Mouse (Mus musculus) limb, embryonic 14.5 days (tissue): ENCODE measurements around the gene Tmem183a. TPM values are rescaled to one million over a fixed set of nuclear protein-coding genes. Genes with fewer than 3 reads are reported as not detected.

Experiments
- ATAC-seq: fragments of 200-750 bp; cut with Nextera tagmentation; 2 replicates; pipeline ENCODE4 v1.8.0; 2017; ENCODE audit warnings: low read depth, moderate number of reproducible peaks, moderate TSS enrichment; ENCODE audit not compliant: low FRiP score
- DNase-seq: peaks from one replicate; pipeline ENCODE4 v3.0.0-alpha.2; 2015; ENCODE audit warnings: low spot score
- H3K27ac ChIP-seq: fragments of 300-500 bp; sonication (generic); replicated peaks from 2 replicates; pipeline ENCODE4 v1.5.1; 2014; ENCODE audit warnings: low read depth, mild to moderate bottlenecking, low read length, moderate library complexity, mixed read lengths
- H3K27me3 ChIP-seq: fragments of 300-500 bp; sonication (generic); 2 replicates; pipeline ENCODE4 v1.6.1; 2014; ENCODE audit warnings: low read length, mixed read lengths; ENCODE audit not compliant: control insufficient read depth, insufficient read depth
- H3K36me3 ChIP-seq: fragments of 300-500 bp; sonication (generic); 2 replicates; pipeline ENCODE4 v1.6.1; 2014; ENCODE audit warnings: mild to moderate bottlenecking, low read length, moderate library complexity, mixed read lengths; ENCODE audit not compliant: control insufficient read depth, insufficient read depth
- H3K4me1 ChIP-seq: fragments of 300-500 bp; sonication (generic); 2 replicates; pipeline ENCODE4 v1.6.1; 2014; ENCODE audit warnings: antibody characterized with exemption, low read length, mixed read lengths; ENCODE audit not compliant: control insufficient read depth, insufficient read depth
- H3K4me2 ChIP-seq: fragments of 300-500 bp; sonication (generic); replicated peaks from 2 replicates; pipeline ENCODE4 v1.6.1; 2014; ENCODE audit warnings: low read depth, mild to moderate bottlenecking, low read length, moderate library complexity; ENCODE audit not compliant: severe bottlenecking
- H3K4me3 ChIP-seq: fragments of 300-500 bp; sonication (generic); replicated peaks from 2 replicates; pipeline ENCODE4 v1.5.1; 2014; ENCODE audit warnings: low read length
- H3K9ac ChIP-seq: fragments of 300-500 bp; sonication (generic); 2 replicates; pipeline ENCODE4 v1.6.1; 2014; ENCODE audit warnings: mild to moderate bottlenecking, low read depth, low read length, moderate library complexity; ENCODE audit not compliant: severe bottlenecking
- H3K9me3 ChIP-seq: fragments of 300-500 bp; sonication (generic); 2 replicates; pipeline ENCODE4 v1.6.1; 2016; ENCODE audit warnings: low read length; ENCODE audit not compliant: control insufficient read depth
- POLR2A ChIP-seq: fragments of 200-500 bp; IDR thresholded peaks from 2 replicates; pipeline ENCODE4 v1.8.0; 2012; ENCODE audit warnings: inconsistent platforms, mild to moderate bottlenecking, moderate library complexity, borderline replicate concordance; ENCODE audit not compliant: insufficient read depth, insufficient read length; ENCODE audit errors: extremely low read depth
- WGBS: fragments of 180-500 bp; shearing (Covaris S2); extraction: QIAGEN DNeasy Blood & Tissue Kit; methylation state at CpG from one replicate; pipeline ENCODE4 v1.1.7; 2014; 5-methylcytosine and 5-hydroxymethylcytosine counted together
- polyA plus RNA-seq, 2 experiments: library from polyadenylated mRNA; depleted of rRNA in 1 of 2; stranded (reverse) in 1 of 2; unstranded in 1 of 2; fragments of >200 nt; fragmentation: Nextera tagmentation in 1 of 2; extraction: Ambion mirVana in 1 of 2; gene quantifications; 2 replicates each; pipeline versions ENCODE4 v1.2.1 to v1.2.3; 2012 to 2014

The Tmem183a gene
- polyA plus RNA-seq (2012; rRNA removed) (83.0 and 110 TPM in 2 replicates), polyA plus RNA-seq (2014; fragmentation: Nextera tagmentation; extraction: Ambion mirVana) (77.8 and 86.8 TPM in 2 replicates)

DNA sequence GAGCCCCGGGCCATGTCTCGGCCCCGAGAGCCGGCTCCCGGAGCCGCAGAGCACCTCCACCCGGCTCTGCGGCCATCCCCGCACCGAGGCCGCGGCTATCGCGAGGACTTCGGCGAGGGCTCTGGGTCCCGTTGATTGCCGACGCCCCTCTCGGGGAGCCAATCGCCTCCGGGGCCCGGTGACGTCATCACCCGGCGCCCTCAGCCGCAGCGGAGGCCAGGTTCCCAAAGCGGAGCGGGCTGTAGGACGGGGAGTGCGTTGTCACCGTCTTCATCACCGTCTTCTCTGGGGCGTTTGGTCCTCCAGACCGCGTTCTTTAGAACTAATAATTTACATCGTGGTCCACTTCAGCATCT, at the start of gene Tmem183a:
Tmem183a (minus strand) TSS at position 123 of the 356 bp plus-strand sequence.
- TF ChIP-seq POLR2A, result peak; percentile 95
- Histone ChIP-seq H3K27me3 (no peaks in the 10 kb centered on the region), H3K4me1 (peaks cover 4% of the 10 kb centered on the region; the same call in 1 of the 2 replicates), H3K9ac (peak within 1 kb of the TSS; percentile 94), H3K4me2 (peak within 1 kb of the TSS; percentile 80), H3K9me3 (no peaks in the 10 kb centered on the region), H3K36me3 (peaks cover 35% of the 10 kb centered on the region), H3K27ac (peak within 1 kb of the TSS; percentile 78), H3K4me3 (peak within 1 kb of the TSS; percentile 90)
- ATAC-seq (peak; percentile 98), DNase-seq (peak; percentile 95)
- WGBS, result under 1% methylated on average over 37 of the region's 38 CpGs

DNA sequence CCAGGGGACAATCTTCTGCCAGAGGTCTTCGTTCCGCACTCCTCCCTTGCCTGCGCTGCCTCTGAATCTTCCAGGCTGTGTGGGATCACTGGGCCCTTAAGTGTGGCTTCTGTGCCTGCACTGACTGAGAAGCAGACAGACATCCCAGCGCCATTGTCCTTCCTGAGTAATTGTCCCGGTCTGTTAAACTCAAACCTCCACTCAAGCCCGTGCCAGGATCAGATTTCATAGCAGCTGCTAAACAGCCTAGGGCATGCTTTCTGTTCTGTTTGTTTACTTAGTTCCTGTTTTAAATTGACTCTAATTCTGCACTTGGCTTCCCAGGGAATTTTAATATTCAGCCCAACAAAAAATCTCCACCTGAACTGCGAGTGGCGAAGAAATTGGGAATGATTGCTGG, 46.3 kb upstream of the Tmem183a start:
- H3K27ac ChIP-seq, result no peak overlapping the region
- H3K4me2 ChIP-seq, result no peak overlapping the region
- no peak overlapping the region; the same call in 1 of the 2 replicates for H3K9ac ChIP-seq
- DNase-seq, result no peak
- H3K4me1 ChIP-seq, result peaks cover 9% of the 10 kb centered on the region
- no peak for TF ChIP-seq POLR2A
- no peaks in the 10 kb centered on the region for H3K27me3 ChIP-seq
- no peak for ATAC-seq
- H3K9me3 ChIP-seq, result no peaks in the 10 kb centered on the region
- peaks cover 35% of the 10 kb centered on the region for H3K36me3 ChIP-seq
- 58% methylated on average over 8 of the region's 8 CpGs for WGBS
- H3K4me3 ChIP-seq, result no peak overlapping the region

DNA sequence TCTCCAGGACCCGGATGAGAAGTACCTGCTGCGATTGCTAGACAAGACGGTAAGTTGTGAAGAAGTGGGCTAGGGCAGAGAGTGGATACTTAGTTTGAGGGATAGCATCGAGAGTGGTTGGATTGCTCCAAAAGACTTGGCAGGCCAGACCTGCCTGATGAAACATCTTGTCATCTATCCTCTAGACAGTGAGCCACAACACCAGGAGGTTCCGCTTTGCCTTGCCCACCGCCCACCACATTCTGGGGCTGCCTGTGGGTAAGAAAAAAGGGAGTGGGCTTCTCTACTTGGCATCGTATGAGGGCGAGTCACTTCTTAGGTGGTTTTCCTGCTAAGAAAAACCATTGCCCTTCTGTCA, 44.6 kb upstream of the Tmem183a start:
- Histone ChIP-seq H3K27ac (no peak overlapping the region), H3K4me2 (peak overlapping the region; percentile 82), H3K4me3 (peak overlapping the region; percentile 78), H3K9me3 (no peaks in the 10 kb centered on the region), H3K9ac (peak overlapping the region; percentile 73), H3K27me3 (no peaks in the 10 kb centered on the region), H3K4me1 (peaks cover 9% of the 10 kb centered on the region), H3K36me3 (peaks cover 35% of the 10 kb centered on the region)
- DNase-seq (no peak), ATAC-seq (no peak)
- TF ChIP-seq POLR2A, result no peak
- WGBS, result 24% methylated on average over 8 of the region's 8 CpGs

DNA sequence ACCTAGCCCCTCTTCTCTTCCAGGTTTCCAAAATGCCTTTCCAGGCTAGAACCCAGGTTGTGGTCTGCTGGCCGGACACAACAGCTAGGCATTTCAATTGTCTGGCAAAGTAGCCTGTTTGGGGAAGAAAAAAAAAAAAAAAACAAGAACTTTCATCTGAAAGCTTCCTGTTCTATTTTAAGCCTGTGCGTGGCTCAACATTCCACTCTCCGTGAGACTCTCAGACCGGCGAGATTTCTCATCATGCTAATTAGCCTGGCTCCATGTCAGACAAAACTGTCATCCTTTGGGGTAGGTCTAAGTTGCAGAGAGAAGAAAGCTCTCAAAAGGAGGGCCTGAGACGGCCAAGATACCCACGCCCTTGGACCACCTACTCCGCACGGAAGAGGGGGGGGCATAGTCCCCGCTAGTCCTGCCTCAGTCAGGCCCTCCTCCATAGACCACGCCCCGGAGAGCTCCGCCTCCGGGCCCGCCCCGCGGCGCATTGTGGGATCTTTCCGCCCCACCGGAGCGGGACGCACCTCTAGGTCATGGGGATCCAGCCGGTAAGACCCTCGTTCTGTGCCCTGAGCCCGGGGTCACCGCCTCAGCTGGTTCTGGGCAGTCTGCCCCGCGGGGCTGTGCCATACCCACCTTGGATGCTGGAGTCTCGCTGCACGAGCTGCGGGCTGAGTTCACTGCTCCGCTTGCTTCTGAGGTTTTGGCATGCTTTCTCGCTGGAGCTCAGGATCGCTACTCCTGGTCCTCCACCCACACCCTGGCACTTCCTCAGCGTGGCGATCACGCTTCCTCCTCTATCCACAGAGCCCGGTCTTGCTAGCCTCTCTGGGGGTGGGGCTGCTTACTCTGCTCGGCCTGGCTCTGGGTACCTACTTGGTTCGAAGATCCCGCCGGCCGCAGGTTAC, 44.0 kb upstream of the Tmem183a start, which contains the start of gene Cyb5r1:
Cyb5r1 (plus strand) TSS at position 51 of the 905 bp plus-strand sequence.
- DNase-seq (peak; percentile 90), ATAC-seq (peak; percentile 98)
- no peaks in the 10 kb centered on the region for H3K27me3 ChIP-seq
- peak within 1 kb of the TSS; percentile 82 for H3K4me2 ChIP-seq
- H3K9me3 ChIP-seq, result no peaks in the 10 kb centered on the region
- under 1% methylated on average over 43 of the region's 43 CpGs for WGBS
- peaks cover 9% of the 10 kb centered on the region for H3K4me1 ChIP-seq
- H3K4me3 ChIP-seq, result peak within 1 kb of the TSS; percentile 78
- H3K9ac ChIP-seq, result peak within 1 kb of the TSS; percentile 73
- H3K36me3 ChIP-seq, result peaks cover 32% of the 10 kb centered on the region
- 0 out of 2 replicates have a peak, but pooled peaks have one; percentile 69 for TF ChIP-seq POLR2A
- peak within 1 kb of the TSS; percentile 59 for H3K27ac ChIP-seq

DNA sequence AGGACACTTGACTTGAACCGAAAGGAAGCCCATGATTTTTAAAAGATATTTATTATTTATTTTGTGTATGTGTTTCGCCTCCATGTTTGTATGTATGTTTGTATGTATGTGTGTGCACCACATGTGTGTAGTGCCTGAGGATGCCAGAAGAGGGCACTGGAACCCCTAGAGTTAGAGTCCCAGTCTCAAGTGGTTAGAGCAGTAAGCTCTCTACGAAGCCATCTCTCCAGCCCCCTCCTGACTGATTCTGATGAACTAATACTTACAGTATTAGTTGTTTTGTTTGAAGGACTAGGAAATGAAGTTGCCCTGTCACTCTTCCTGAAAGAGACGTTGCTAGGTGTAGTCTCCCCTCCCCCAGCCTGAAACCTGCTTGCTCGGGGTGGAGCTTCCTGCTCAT, 38.0 kb upstream of the Tmem183a start:
- no peaks in the 10 kb centered on the region for H3K4me1 ChIP-seq
- 63% methylated on average over 5 of the region's 5 CpGs for WGBS

More for the DNA sequence above, 38.0 kb upstream of the Tmem183a start:
- no peak for ATAC-seq
- DNase-seq, result peak; percentile 2
- no peak for TF ChIP-seq POLR2A
- Histone ChIP-seq H3K27ac (no peak overlapping the region), H3K27me3 (no peaks in the 10 kb centered on the region), H3K9ac (no peak overlapping the region), H3K9me3 (no peaks in the 10 kb centered on the region), H3K4me2 (no peak overlapping the region), H3K4me3 (no peak overlapping the region), H3K36me3 (no peaks in the 10 kb centered on the region)
